Mouse (Mus musculus) cortical plate, adult 2 months (tissue): ENCODE measurements around the gene Ttc1. TPM values are rescaled to one million over a fixed set of nuclear protein-coding genes. Genes with fewer than 3 reads are reported as not detected.
A peak's percentile ranks its signal among the peaks of the same experiment; 100 is the strongest.

Source experiments
- H3K27ac ChIP-seq: fragments of 200-500 bp; 2 replicates; pipeline ENCODE4 v1.5.1; 2012; ENCODE audit warnings: low read length, control low read depth, inconsistent platforms; ENCODE audit not compliant: insufficient read depth
- H3K4me1 ChIP-seq: fragments of 200-500 bp; 2 replicates; pipeline ENCODE4 v1.6.1; 2011; ENCODE audit warnings: low read length; ENCODE audit not compliant: control insufficient read depth, insufficient read depth
- H3K4me3 ChIP-seq: fragments of 200-500 bp; 2 replicates; pipeline ENCODE4 v1.5.1; 2011; ENCODE audit warnings: mild to moderate bottlenecking, low read length, control low read depth; ENCODE audit not compliant: insufficient read depth
- CTCF ChIP-seq: fragments of 200-500 bp; IDR thresholded peaks from 2 replicates; pipeline ENCODE4 v1.5.1; 2011; ENCODE audit warnings: mild to moderate bottlenecking, control low read depth, low read length; ENCODE audit not compliant: insufficient read depth; ENCODE audit errors: extremely low read depth
- POLR2A ChIP-seq: fragments of 200-500 bp; IDR thresholded peaks from 2 replicates; pipeline ENCODE4 v1.6.1; 2011; ENCODE audit warnings: mild to moderate bottlenecking, low read length, control low read depth; ENCODE audit not compliant: insufficient read depth; ENCODE audit errors: extremely low read depth
- polyA plus RNA-seq: library from polyadenylated mRNA; depleted of rRNA; stranded (reverse); fragments of >200 nt; gene quantifications from 2 replicates; pipeline ENCODE4 v1.2.3, GENCODE M21; 2012

The Ttc1 gene
- polyA plus RNA-seq, 1 experiment: 53.8 TPM

GRCm38 (mm10) chr11:43770110-43770509 lies 22.3 kb upstream of the Ttc1 start:
- H3K4me1 ChIP-seq: no peaks in the 10 kb centered on the region
- H3K27ac ChIP-seq: no peak overlapping the region
- no peak overlapping the region for H3K4me3 ChIP-seq
- TF ChIP-seq POLR2A (no peak), CTCF (no peak)

- Histone ChIP-seq H3K4me1 (no peaks in the 10 kb centered on the region), H3K4me3 (no peak overlapping the region), H3K27ac (no peak overlapping the region)
- TF ChIP-seq POLR2A (no peak), CTCF (no peak)
Observed at GRCm38 (mm10) chr11:43767749-43768148, 19.9 kb upstream of the Ttc1 start.

GRCm38 (mm10) chr11:43766922-43767648 lies 19.3 kb upstream of the Ttc1 start:
- H3K4me1 ChIP-seq: no peaks in the 10 kb centered on the region
- no peak overlapping the region for H3K27ac ChIP-seq
- H3K4me3 ChIP-seq: peak overlapping the region; percentile 38
- TF ChIP-seq CTCF (peak; percentile 69), POLR2A (no peak)

GRCm38 (mm10) chr11:43758436-43758835 lies 10.6 kb upstream of the Ttc1 start:
- Histone ChIP-seq H3K4me3 (no peak overlapping the region), H3K4me1 (no peaks in the 10 kb centered on the region), H3K27ac (no peak overlapping the region)
- TF ChIP-seq POLR2A (no peak), CTCF (no peak)

- Histone ChIP-seq H3K27ac (no peak overlapping the region), H3K4me1 (no peaks in the 10 kb centered on the region), H3K4me3 (no peak overlapping the region)
- no peak for TF ChIP-seq POLR2A
- TF ChIP-seq CTCF: no peak
Observed at GRCm38 (mm10) chr11:43755411-43755810, 7.6 kb upstream of the Ttc1 start.

GRCm38 (mm10) chr11:43754568-43754967 lies 6.8 kb upstream of the Ttc1 start:
- no peak overlapping the region for H3K27ac ChIP-seq
- TF ChIP-seq CTCF (no peak), POLR2A (no peak)
- H3K4me3 ChIP-seq: no peak overlapping the region
- H3K4me1 ChIP-seq: no peaks in the 10 kb centered on the region

- no peak for TF ChIP-seq CTCF
- no peak for TF ChIP-seq POLR2A
- Histone ChIP-seq H3K27ac (no peak overlapping the region), H3K4me3 (no peak overlapping the region), H3K4me1 (no peaks in the 10 kb centered on the region)
Observed at GRCm38 (mm10) chr11:43751542-43751941, 3.7 kb upstream of the Ttc1 start.

- no peak for TF ChIP-seq POLR2A
- TF ChIP-seq CTCF: no peak
- no peak overlapping the region for H3K4me3 ChIP-seq
- no peaks in the 10 kb centered on the region for H3K4me1 ChIP-seq
- H3K27ac ChIP-seq: no peak overlapping the region
Observed at GRCm38 (mm10) chr11:43728737-43729301, 19.0 kb downstream of the Ttc1 start.

GRCm38 (mm10) chr11:43727796-43728195 lies 20.0 kb downstream of the Ttc1 start:
- H3K27ac ChIP-seq: no peak overlapping the region
- TF ChIP-seq POLR2A (no peak), CTCF (no peak)
- H3K4me3 ChIP-seq: no peak overlapping the region
- H3K4me1 ChIP-seq: peaks cover 3% of the 10 kb centered on the region; the same call in 1 of the 2 replicates

GRCm38 (mm10) chr11:43723411-43723810 lies 24.4 kb downstream of the Ttc1 start:
- Histone ChIP-seq H3K4me3 (no peak overlapping the region), H3K27ac (no peak overlapping the region), H3K4me1 (peaks cover 3% of the 10 kb centered on the region; the same call in 1 of the 2 replicates)
- TF ChIP-seq POLR2A: no peak
- no peak for TF ChIP-seq CTCF

- H3K27ac ChIP-seq: no peak overlapping the region
- no peaks in the 10 kb centered on the region; the same call in 1 of the 2 replicates for H3K4me1 ChIP-seq
- no peak overlapping the region for H3K4me3 ChIP-seq
- TF ChIP-seq CTCF (no peak), POLR2A (no peak)
Observed at GRCm38 (mm10) chr11:43712178-43712577, 35.6 kb downstream of the Ttc1 start.
